In the genomic region with DNA sequence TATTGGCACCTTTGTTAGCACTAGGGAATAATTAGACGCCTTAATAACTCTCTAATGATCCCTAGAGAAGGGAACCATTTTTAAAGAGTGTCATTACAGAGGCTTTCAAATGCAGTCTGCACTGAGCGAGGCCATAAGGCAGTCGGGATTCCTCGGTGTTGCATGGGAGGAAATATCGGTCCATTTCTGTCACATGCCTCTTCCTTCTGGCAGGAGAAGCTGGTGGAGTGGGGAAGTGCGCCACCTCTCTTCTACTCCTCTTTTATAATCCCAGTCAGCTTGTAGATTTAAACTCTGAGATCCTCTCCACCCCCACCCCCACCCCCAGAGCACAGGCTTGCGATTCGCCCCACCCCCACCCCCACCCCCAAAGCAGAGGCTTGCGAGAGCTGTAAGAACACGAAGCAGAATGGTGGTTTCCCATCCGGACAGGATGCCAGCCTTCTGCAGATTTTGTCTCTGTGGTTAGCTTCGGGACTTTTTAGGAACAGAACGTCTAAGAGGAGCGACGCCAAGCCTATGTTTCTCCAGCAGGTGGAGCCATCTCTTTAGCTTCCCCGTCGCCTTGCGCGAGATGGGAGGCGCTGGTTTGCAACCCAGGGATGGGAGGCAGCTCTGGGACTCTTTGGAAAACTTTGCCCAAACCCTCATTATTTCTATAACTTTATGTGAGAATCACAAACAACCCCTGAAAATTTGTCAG, we compare ENCODE assay signal across 8 mouse cellular contexts. TPM values are rescaled to one million over a fixed set of nuclear protein-coding genes. Genes with fewer than 3 reads are reported as not detected.
DNase-seq lines count a peak whose midpoint lies in the region; ATAC-seq and TF ChIP-seq lines count a peak whose summit lies in the region.

No protein-coding gene starts in this region.

- peaks cover 69% of the 10 kb centered on the region for H3K27me3 ChIP-seq in E14TG2a.4 (ENCODE audit: insufficient read depth, low read length)
- H3K27me3 ChIP-seq in forebrain, embryonic 10.5 days (ENCODE audit: poor library complexity, severe bottlenecking) = peaks cover 64% of the 10 kb centered on the region
- peaks cover 44% of the 10 kb centered on the region for H3K27me3 ChIP-seq in heart, embryonic 14.5 days (ENCODE audit: control insufficient read depth, insufficient read depth, low read length)
- H3K27me3 ChIP-seq in kidney, postnatal 0 days (ENCODE audit: insufficient read depth, low read length) = no peaks in the 10 kb centered on the region; the same call in 1 of the 2 replicates

- peak overlapping the region; percentile 58 for H3K4me2 ChIP-seq in heart, embryonic 14.5 days (ENCODE audit: low read length)
- H3K4me2 ChIP-seq in kidney, postnatal 0 days (ENCODE audit: low read length) = peak overlapping the region; percentile 46

- no peak overlapping the region for H3K4me3 ChIP-seq in E14TG2a.4 (replicated peaks; ENCODE audit: low read length)
- peak overlapping the region; percentile 48 for H3K4me3 ChIP-seq in forebrain, embryonic 10.5 days
- peak overlapping the region in 1 of 2 experiments; percentile 22; a peak in 1 of 4 replicates for H3K4me3 ChIP-seq in heart, embryonic 14.5 days (ENCODE audit: control insufficient read depth in 1 of 2, insufficient read depth in 1 of 2, low read depth in 1 of 2, low read length in 2 of 2)
- no peak overlapping the region for H3K4me3 ChIP-seq in kidney, postnatal 0 days (replicated peaks; ENCODE audit: low read depth, low read length)

- H3K9ac ChIP-seq in heart, embryonic 14.5 days (ENCODE audit: low read length) = no peak overlapping the region
- H3K9ac ChIP-seq in kidney, postnatal 0 days (ENCODE audit: low read depth, low read length) = no peak overlapping the region

- peaks cover 6% of the 10 kb centered on the region; the same call in 1 of the 2 replicates for H3K4me1 ChIP-seq in E14TG2a.4 (replicated peaks; ENCODE audit: low read depth, low read length)
- H3K4me1 ChIP-seq in forebrain, embryonic 10.5 days = peaks cover 16% of the 10 kb centered on the region
- H3K4me1 ChIP-seq in heart, embryonic 14.5 days (ENCODE audit: control insufficient read depth in 2 of 2, insufficient read depth in 2 of 2, low read length in 2 of 2) = no peaks in the 10 kb centered on the region
- H3K4me1 ChIP-seq in kidney, postnatal 0 days (replicated peaks; ENCODE audit: insufficient read depth, low read length) = no peaks in the 10 kb centered on the region

- peak overlapping the region; percentile 60; the same call in 1 of the 2 replicates for H3K27ac ChIP-seq in forebrain, embryonic 10.5 days
- H3K27ac ChIP-seq in heart, embryonic 14.5 days (replicated peaks in 1 of 2; ENCODE audit: control insufficient read depth in 1 of 2, insufficient read depth in 1 of 2, low read depth in 2 of 2, low read length in 2 of 2) = no peak overlapping the region
- H3K27ac ChIP-seq in kidney, postnatal 0 days = no peak overlapping the region

- TF ChIP-seq CTCF in E14TG2a.4 (conservative IDR thresholded peaks at IDR 0.05; ENCODE audit: low read length) = peak; percentile 54
- peak; percentile 78 for TF ChIP-seq CTCF in kidney, postnatal 0 days (IDR thresholded peaks at IDR 0.05; ENCODE audit: low read depth)

- H3K36me3 ChIP-seq in E14TG2a.4 (ENCODE audit: insufficient read depth, low read length) = no peaks in the 10 kb centered on the region
- H3K36me3 ChIP-seq in forebrain, embryonic 10.5 days (replicated peaks) = no peaks in the 10 kb centered on the region
- H3K36me3 ChIP-seq in heart, embryonic 14.5 days (ENCODE audit: control insufficient read depth, insufficient read depth, low read length) = no peaks in the 10 kb centered on the region
- H3K36me3 ChIP-seq in kidney, postnatal 0 days (ENCODE audit: insufficient read depth, low read length) = no peaks in the 10 kb centered on the region

- no peaks in the 10 kb centered on the region for H3K9me3 ChIP-seq in E14TG2a.4 (ENCODE audit: low read length)
- no peaks in the 10 kb centered on the region for H3K9me3 ChIP-seq in forebrain, embryonic 10.5 days
- H3K9me3 ChIP-seq in heart, embryonic 14.5 days (ENCODE audit: control insufficient read depth, low read length) = no peaks in the 10 kb centered on the region
- H3K9me3 ChIP-seq in kidney, postnatal 0 days (replicated peaks; ENCODE audit: low read length) = no peaks in the 10 kb centered on the region

- peak; percentile 63 for DNase-seq in brain, embryonic 18.5 days (ENCODE audit: low read depth, low spot score)
- DNase-seq in forebrain, embryonic 10.5 days (ENCODE audit: extremely low spot score, low spot score) = peak; percentile 70
- peak; percentile 94 for DNase-seq in kidney, postnatal 0 days (ENCODE audit: low spot score)
- peak; percentile 55 for DNase-seq in liver
- peak; percentile 34 to 36 for DNase-seq in natural killer cell, adult 2 months (ENCODE audit: low spot score in 2 of 2)
- DNase-seq in thymus, adult 18-20 months = peak; percentile 10

- no peak for ATAC-seq in heart, embryonic 14.5 days (ENCODE audit: insufficient number of reproducible peaks, insufficient read depth, low FRiP score, low read depth)
- peak; percentile 66; the same call in 1 of the 2 replicates for ATAC-seq in kidney, postnatal 0 days (replicated peaks; ENCODE audit: low FRiP score, low read depth)

- 2% methylated on average over 20 of the region's 20 CpGs for WGBS in forebrain, embryonic 10.5 days
- 2% methylated on average over 20 of the region's 20 CpGs for WGBS in heart, embryonic 14.5 days
- WGBS in kidney, postnatal 0 days = 2% methylated on average over 20 of the region's 20 CpGs

RNA-seq across cellular contexts. Expression of gene Six2, which starts 23.3 kb away (rescaled TPM):
- 9.7 and 10.9 TPM in 2 replicates for polyA plus RNA-seq in forebrain, embryonic 10.5 days (2016; fragmentation: Nextera tagmentation; extraction: Ambion mirVana)
- polyA plus RNA-seq in heart, embryonic 14.5 days (2014; fragmentation: Nextera tagmentation; extraction: Ambion mirVana) = 0.24 TPM in 1 of 2 replicates, not detected in the other
- polyA plus RNA-seq in kidney, postnatal 0 days (2015; fragmentation: Nextera tagmentation; extraction: Ambion mirVana) = 11.2 and 18.9 TPM in 2 replicates

RNA-seq across cellular contexts. Expression of gene Six3, which starts 51.4 kb away (rescaled TPM):
- 13.1 and 15.5 TPM in 2 replicates for polyA plus RNA-seq in forebrain, embryonic 10.5 days (2016; fragmentation: Nextera tagmentation; extraction: Ambion mirVana)
- not detected in 2 replicates for polyA plus RNA-seq in heart, embryonic 14.5 days (2014; fragmentation: Nextera tagmentation; extraction: Ambion mirVana)
- polyA plus RNA-seq in kidney, postnatal 0 days (2015; fragmentation: Nextera tagmentation; extraction: Ambion mirVana) = not detected in 2 replicates

Comparison
In these comparisons a context has a peak if more than half of its experiments do, and no peak if none do; other contexts are left out.
1. DNase-seq: peak in every context shown above with its lines; median percentile 94 in kidney, postnatal 0 days; 70 in forebrain, embryonic 10.5 days; 63 in brain, embryonic 18.5 days; 55 in liver; 35 in natural killer cell, adult 2 months; 10 in thymus, adult 18-20 months.
2. RNA of gene Six3, which starts 51.4 kb away (polyA plus RNA-seq): 13.1 to 15.5 TPM in forebrain, embryonic 10.5 days; not detected in heart, embryonic 14.5 days and not detected in kidney, postnatal 0 days; every median in the first group is over 10 times any median in the second.